Mouse (Mus musculus) embryonic stem cell, embryonic (primary cell): ENCODE data around the gene Fosb.

Experiments used
- CTCF ChIA-PET, 4 experiments: fragments of 300-600 bp in 2 of 4; fragments of 350-600 bp in 2 of 4; sonication (Branson Sonifier 250); formaldehyde crosslinking; loops; one replicate each; lab custom pipeline; 2022; ENCODE audit warnings: inconsistent platforms in 2 of 4; lab: Charles Lee
- POLR2A ChIA-PET, 4 experiments: fragments of 300-600 bp in 2 of 4; fragments of 350-600 bp in 2 of 4; sonication (Branson Sonifier 250); formaldehyde crosslinking; loops; one replicate each; lab custom pipeline; 2022; ENCODE audit warnings: antibody characterized with exemption in 4 of 4, inconsistent platforms in 1 of 4; lab: Charles Lee

The Fosb gene

DNA sequence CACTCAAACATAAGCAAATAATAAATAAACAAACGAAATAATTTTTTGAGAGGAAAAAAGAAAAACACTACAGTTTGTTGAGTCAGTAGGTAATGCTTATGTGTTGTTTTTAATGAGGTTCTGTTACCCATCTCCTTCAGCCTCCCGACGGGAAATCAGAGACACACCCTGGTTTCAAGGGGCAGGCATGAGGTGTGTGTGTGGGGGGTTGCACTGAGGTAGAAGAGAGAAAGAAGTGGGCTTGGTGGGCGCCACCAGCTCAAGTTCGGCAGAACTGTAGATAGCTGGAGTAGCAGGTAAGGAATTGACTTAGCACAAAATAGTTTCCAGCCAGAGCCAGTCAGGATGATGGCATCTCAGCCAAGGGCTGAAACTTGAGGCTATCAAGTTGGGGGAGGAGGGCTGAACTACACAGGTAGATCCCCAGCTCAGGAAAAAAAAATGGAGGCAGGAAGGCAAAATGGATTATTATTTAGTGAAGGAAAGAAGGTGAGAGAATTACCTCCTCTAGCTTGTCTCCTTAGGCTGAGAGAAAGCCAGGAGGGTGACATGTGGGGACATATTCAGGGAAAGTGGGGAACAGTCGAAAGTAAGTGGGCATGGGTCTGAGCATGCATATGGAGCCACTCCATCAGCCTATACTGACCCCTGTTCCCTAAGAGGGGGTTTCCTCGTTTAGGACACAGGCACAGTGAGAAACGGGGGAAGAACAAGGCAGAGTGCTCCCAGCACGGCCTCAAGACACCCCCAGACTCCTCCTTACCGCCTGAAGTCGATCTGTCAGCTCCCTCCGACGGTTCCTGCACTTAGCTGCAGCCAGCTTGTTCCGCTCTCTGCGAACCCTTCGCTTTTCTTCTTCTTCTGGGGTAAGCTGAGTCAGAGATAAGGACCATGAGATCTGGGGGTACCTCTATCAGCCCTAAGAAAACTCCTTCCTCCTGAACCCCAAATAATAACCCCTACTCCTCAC, 3.8 kb downstream of the Fosb start:
- ChIA-PET CTCF (interaction anchor here (0.6 to 1.6 kb wide), 6 partner anchors 10 to 238 kb away, joined by 3 to 7 read pairs (median 4); no protein-coding TSS in a partner anchor), POLR2A (interaction anchor here in 3 of 4 experiments (0.7 to 1.4 kb wide), 8 partner anchors 10 to 96 kb away, joined by 3 to 5 read pairs (median 3); no protein-coding TSS in a partner anchor)

GRCm38 (mm10) chr7:19305413-19305735, 4.5 kb downstream of the Fosb start:
- POLR2A ChIA-PET: interaction anchor here in 3 of 4 experiments (0.6 to 1.7 kb wide), 10 partner anchors 9 to 96 kb away, joined by 3 to 6 read pairs (median 4); no protein-coding TSS in a partner anchor
- CTCF ChIA-PET: interaction anchor here (0.6 to 1.6 kb wide), 8 partner anchors 9 to 73 kb away, joined by 3 to 7 read pairs (median 3); no protein-coding TSS in a partner anchor

- CTCF ChIA-PET: interaction anchor here in 3 of 4 experiments (0.5 to 1.6 kb wide), 10 partner anchors 9 to 248 kb away, joined by 3 to 7 read pairs (median 4); no protein-coding TSS in a partner anchor
- POLR2A ChIA-PET: interaction anchor here in 3 of 4 experiments (0.6 to 1.7 kb wide), 12 partner anchors 8 to 241 kb away, joined by 3 to 6 read pairs (median 3); no protein-coding TSS in a partner anchor
These were observed 5.1 kb downstream of the Fosb start for GRCm38 (mm10) chr7:19304501-19305412.

DNA sequence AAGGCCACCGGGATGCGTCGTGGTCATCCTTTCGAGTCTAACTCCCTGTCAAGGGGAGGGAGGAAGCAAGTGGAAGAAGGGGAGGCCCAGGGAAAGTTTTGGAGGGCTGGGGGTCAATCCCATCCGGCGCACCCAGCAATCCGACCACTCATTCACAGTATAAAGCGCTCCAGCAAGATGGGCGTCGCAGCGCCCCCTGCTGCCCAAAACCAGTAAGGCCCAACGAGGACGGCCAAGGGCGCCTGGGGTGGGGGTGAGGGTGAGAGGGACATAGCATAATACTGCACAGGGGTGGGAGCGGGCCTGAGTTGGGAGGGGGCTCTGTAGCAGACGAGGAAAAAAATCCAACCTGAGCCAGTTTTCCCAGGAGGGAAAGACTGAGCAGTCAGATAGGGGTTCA, 6.1 kb downstream of the Fosb start:
- POLR2A ChIA-PET: interaction anchor here in 2 of 4 experiments (0.9 to 1.7 kb wide), 3 partner anchors 17 to 75 kb away, joined by 3 to 6 read pairs (median 4); no protein-coding TSS in a partner anchor
- CTCF ChIA-PET: interaction anchor here in 1 of 4 experiments (0.6 to 1.0 kb wide), 2 partner anchors 9 to 96 kb away, joined by 3 to 5 read pairs; no protein-coding TSS in a partner anchor

- CTCF ChIA-PET: interaction anchor here in 2 of 4 experiments (0.6 to 0.8 kb wide), 4 partner anchors 96 to 139 kb away, joined by 3 to 5 read pairs (median 4); no protein-coding TSS in a partner anchor
- POLR2A ChIA-PET: interaction anchor here in 2 of 4 experiments (0.7 to 1.1 kb wide), 3 partner anchors 21 to 210 kb away, joined by 3 to 4 read pairs (median 3); no protein-coding TSS in a partner anchor
These were observed 6.9 kb downstream of the Fosb start for GRCm38 (mm10) chr7:19303046-19303305.

DNA sequence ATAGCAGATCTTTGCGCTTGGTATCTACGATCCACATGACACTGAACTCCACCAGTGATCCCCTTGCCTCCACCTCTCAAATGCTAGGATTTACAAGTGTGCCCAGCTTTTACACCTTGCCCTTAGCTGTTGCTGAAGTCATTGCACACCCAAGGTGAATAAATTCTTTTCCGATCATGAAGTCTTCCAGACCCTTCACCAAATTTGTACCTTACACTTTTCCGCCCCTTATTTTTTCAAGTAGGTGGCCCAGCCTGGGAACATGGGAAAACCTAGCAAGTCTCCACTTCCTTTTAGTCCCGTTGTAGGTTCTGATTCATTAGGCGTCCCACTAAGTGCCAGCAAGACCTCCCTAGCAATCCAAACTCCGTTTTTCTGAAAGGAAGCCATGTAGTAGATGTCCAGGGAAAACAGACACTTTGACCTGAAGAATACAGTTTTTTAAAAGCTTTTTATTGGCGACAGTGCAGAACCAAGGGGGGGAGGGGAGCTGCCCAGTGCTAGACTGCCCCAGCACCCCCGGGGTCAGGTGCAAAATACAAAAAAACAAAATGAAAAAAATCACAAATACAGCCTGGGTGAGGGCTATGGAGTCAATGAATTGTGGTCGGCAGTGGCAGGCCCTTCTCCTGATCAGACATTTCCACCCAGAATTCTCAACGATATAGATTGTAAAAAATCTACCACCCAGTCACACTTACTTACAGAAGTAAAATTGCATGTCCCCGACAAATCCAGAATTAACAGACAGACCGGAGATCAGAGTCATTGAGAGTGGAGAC, 7.4 kb downstream of the Fosb start:
- CTCF ChIA-PET: interaction anchor here in 2 of 4 experiments (0.7 to 3.9 kb wide), 6 partner anchors 19 to 138 kb away, joined by 3 to 36 read pairs (median 8); partner anchors contain the start of genes Cd3eap (in 1 of the 2), Ercc1 (in 1 of the 2) and Ppp1r13l (in 1 of the 2)
- POLR2A ChIA-PET: interaction anchor here (0.6 to 2.6 kb wide), 7 partner anchors 8 to 211 kb away, joined by 3 to 14 read pairs (median 4); partner anchors contain the start of genes Fbxo46 (in 1 of the 4) and Fosb (in 1 of the 4)

GRCm38 (mm10) chr7:19301461-19302263, 8.2 kb downstream of the Fosb start:
- ChIA-PET CTCF (interaction anchor here (0.6 to 3.9 kb wide), 62 partner anchors 8 to 398 kb away, joined by 3 to 43 read pairs (median 4); partner anchors contain the start of genes Fosb (in 4 of the 4), Cd3eap (in 1 of the 4), Eml2 (in 1 of the 4) and Ercc1 (in 1 of the 4)), POLR2A (interaction anchor here (0.6 to 2.6 kb wide), 29 partner anchors 8 to 283 kb away, joined by 3 to 14 read pairs (median 4); partner anchors contain the start of genes Ercc1 (in 3 of the 4), Fosb (in 3 of the 4), Cd3eap (in 1 of the 4) and Fbxo46 (in 1 of the 4))

- ChIA-PET CTCF (interaction anchor here (0.6 to 3.9 kb wide), 66 partner anchors 9 to 502 kb away, joined by 3 to 43 read pairs (median 4); partner anchors contain the start of genes Fosb (in 4 of the 4), Cd3eap (in 1 of the 4), Eml2 (in 1 of the 4) and Ercc1 (in 1 of the 4)), POLR2A (interaction anchor here in 3 of 4 experiments (0.6 to 2.6 kb wide), 30 partner anchors 9 to 282 kb away, joined by 3 to 14 read pairs (median 4); partner anchors contain the start of genes Ercc1 (in 3 of the 3), Fosb (in 3 of the 3), Cd3eap (in 1 of the 3) and Fbxo46 (in 1 of the 3))
These were observed 9.1 kb downstream of the Fosb start for GRCm38 (mm10) chr7:19300501-19301421.

- CTCF ChIA-PET: interaction anchor here (0.5 to 3.9 kb wide), 42 partner anchors 9 to 460 kb away, joined by 3 to 43 read pairs (median 3); partner anchors contain the start of genes Cd3eap (in 1 of the 4), Ercc1 (in 1 of the 4), Fbxo46 (in 1 of the 4) and Fosb (in 1 of the 4)
- POLR2A ChIA-PET: interaction anchor here in 3 of 4 experiments (0.6 to 2.2 kb wide), 8 partner anchors 9 to 135 kb away, joined by 3 to 13 read pairs (median 4); partner anchors contain the start of gene Fosb (in 2 of the 3)
These were observed 10.7 kb downstream of the Fosb start for GRCm38 (mm10) chr7:19299194-19299593.

DNA sequence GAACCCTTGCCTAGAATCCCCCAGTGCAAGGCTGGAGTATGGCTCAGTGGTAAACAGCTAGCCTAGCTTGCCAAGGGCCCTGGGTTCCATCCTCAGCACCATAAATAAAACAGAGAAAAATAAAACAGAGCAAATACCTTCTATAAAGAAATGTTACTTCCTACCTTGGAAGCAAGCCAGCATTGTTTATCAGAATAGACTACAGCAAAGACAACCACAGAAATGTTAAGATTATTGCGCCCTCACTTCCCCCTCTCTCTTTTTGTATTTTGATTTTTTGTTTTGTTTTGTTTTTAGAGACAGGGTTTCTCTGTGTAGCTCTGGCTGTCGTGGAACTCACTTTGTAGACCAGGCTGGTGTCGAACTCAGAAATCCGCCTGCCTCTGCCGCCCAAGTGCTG, 12.1 kb downstream of the Fosb start:
- POLR2A ChIA-PET: interaction anchor here in 1 of 4 experiments (1.0 to 1.1 kb wide), 2 partner anchors 12 to 58 kb away, joined by 3 to 4 read pairs; no protein-coding TSS in a partner anchor
- CTCF ChIA-PET: interaction anchor here in 3 of 4 experiments (0.6 to 1.5 kb wide), 8 partner anchors 11 to 119 kb away, joined by 3 to 5 read pairs (median 4); partner anchors contain the start of genes Ercc1 (in 1 of the 3) and Fosb (in 1 of the 3)

DNA sequence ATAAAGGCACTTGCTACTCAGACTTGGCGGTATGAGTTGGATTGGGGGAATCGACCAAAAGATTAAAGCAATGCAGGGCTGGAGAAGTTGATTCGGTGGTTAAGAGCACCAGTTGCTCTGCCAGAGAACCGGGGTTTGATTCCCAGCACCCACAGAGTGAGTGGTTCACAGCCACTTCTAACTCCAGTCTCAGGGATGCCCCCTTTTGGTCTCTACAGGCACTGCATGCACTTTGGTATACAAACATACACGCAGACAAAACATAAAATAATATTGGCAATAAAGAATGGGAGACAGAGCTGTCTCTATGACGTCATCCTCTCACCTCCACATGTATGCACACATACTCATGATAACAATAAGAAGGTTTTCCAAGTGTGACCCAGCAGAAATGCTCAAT, 12.8 kb downstream of the Fosb start:
- ChIA-PET CTCF (interaction anchor here in 3 of 4 experiments (0.6 to 1.5 kb wide), 9 partner anchors 10 to 269 kb away, joined by 3 to 5 read pairs (median 4); partner anchors contain the start of genes Ercc1 (in 1 of the 3) and Fosb (in 1 of the 3)), POLR2A (interaction anchor here in 2 of 4 experiments (0.7 to 1.1 kb wide), 3 partner anchors 8 to 57 kb away, joined by 3 to 4 read pairs (median 4); no protein-coding TSS in a partner anchor)

- CTCF ChIA-PET: interaction anchor here (0.5 to 2.0 kb wide), 47 partner anchors 8 to 338 kb away, joined by 3 to 23 read pairs (median 4); partner anchors contain the start of genes Cd3eap (in 1 of the 4), Ercc1 (in 1 of the 4) and Ppp1r13l (in 1 of the 4)
- POLR2A ChIA-PET: interaction anchor here in 2 of 4 experiments (0.6 to 3.2 kb wide), 16 partner anchors 9 to 266 kb away, joined by 3 to 17 read pairs (median 4); partner anchors contain the start of genes Cd3eap (in 1 of the 2), Eml2 (in 1 of the 2), Fosb (in 1 of the 2) and Ppp1r13l (in 1 of the 2)
These were observed 14.2 kb downstream of the Fosb start for GRCm38 (mm10) chr7:19295503-19296185.
